Mouse (Mus musculus) right cerebral cortex, postnatal 14 days (tissue): ENCODE measurements around the gene Mtg2.
A peak's percentile ranks its signal among the peaks of the same experiment; 100 is the strongest.

Experiments used
- DNase-seq: peaks from one replicate; pipeline ENCODE4 v3.0.0; 2022

Gene Mtg2

DNA sequence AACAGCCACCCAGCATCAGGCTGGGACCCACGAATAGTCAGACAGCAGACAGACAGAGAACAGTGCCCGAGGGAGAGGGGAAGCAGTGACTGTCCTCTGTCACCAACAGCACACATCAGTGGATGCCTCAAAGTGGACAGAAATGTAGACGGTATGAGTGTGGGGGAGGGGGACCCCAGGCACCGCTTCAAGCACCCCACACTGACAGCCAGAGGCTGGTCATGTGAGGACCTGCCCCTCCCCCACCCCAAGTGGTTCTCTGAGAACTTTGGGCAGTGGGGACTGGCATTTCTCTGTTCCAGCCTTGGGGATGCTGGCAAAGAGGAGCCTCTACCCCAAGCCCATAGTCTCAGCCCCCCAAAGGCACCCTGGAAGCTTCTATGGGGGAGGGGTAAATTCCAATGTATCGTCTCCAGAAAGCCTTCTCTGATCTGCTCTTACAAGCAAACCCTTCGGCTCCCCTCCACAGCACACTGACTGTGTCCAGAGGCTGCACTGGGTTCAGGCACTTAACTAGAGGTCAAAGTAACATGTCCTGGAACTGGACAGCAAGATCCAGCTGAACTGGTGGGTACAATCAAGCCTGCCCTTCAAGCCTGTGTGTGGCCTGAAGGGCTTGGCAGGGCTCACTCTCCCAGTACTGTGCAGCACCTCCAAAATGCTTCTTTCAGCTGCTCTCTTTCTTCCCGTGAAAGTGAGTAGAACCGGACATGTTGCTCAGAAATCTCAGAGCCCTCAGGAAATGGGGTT is 35.2 kb downstream of the Mtg2 start:
- DNase-seq, result peak; percentile 51

DNA sequence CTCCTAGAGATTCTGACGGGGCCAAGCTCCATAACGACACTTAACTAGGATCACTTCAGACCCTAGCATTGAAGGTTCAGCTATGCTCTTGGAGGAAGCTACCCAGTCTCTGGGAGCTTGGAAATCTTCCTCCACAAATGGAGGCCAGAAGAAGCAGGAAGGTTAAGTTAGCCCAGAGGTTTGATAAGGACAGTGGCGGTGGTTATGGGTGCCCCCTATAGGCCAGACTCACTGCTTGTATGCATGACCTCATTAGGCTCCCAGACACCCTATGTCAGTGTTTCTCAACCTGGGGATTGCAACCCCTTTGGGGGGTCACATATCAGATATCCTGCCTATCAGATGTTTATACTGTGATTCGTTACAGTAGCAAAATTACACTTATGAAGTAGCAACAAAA is 36.7 kb downstream of the Mtg2 start:
- peak; percentile 9 for DNase-seq

DNA sequence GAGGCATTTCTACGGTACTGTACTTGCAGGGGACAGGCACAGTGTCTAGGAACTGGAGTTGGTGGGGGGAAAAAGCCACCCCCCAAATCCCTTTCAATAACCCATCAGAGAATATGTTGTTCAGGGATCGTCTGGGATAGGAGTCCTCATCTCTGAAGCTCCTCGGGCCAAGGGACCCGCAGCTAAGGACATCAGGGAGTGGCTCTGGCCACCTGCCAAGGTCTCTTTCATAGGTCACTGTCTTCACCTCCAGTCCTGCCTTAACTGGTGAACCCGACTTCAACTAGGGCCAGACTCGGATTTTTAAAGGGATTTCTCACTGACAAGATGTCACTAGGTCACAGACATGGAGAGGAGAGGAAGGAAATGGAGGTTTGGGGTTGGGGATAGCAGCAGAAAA is 37.9 kb downstream of the Mtg2 start:
- DNase-seq, result no peak

DNA sequence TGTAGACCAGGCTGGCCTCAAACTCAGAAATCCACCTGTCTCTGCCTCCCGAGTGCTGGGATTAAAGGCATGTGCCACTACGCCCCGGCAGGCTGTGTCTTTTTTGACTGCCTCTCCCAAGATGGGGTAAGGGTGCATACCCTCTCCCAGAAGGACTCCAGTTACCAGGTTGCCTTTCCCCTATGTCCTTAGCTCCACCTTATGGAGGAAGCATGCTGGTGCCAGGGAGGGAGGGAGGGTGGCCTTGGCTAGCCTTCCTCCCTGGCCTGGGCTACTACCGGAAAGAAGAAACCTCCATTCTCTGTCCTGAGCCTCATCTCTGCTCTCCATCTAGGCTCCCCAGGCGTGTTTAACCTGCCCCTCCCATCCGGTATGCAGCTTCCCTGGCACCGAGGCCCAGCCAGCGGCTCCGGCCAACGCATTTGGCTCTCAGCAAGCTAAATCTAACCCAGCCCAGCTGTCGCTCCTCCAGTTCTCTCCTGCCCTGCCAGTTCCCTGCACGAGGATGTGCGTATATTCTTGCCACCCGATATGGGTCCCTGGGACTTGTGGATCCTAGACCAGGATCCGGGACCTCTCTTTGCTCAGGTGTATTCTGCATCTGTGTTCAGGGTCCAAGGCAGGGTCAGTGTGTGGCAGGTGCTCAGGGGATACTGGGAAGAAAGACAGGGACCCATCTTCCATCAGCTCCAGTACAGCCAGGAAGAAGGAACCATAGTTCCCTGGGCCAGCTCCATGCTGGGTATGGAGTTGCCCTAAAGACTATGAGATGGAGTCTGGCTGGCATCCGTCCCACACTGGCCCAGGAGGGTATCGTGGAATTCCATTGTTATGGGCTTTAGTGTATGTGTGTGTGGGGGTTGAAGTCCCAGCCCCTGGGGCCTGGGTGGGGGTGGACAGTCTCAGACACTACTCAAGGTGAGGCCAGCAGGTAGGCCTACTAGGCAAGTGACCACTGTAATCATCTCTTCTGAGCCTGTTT is 43.8 kb downstream of the Mtg2 start:
- peak; percentile 72 for DNase-seq

DNA sequence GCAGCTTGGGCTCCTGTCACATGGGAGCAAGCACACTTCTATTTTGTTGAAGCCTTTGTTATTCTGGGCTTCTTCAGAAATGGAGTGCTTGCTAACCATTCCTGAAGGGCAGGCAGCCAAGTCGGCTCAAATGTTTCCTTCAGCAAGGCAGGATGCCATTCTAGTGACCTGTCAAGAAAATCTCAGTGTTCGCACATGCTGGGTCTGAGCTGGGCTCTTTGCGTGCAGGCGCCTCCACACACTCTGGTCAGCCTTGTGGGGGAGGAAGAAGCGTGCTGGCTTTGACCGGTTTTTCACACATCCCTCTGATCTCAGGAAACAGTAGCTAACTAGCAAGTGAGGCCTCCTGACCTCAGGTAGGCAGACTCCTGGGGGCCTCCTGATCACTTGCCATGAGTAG is 44.9 kb downstream of the Mtg2 start:
- DNase-seq, result no peak

DNA sequence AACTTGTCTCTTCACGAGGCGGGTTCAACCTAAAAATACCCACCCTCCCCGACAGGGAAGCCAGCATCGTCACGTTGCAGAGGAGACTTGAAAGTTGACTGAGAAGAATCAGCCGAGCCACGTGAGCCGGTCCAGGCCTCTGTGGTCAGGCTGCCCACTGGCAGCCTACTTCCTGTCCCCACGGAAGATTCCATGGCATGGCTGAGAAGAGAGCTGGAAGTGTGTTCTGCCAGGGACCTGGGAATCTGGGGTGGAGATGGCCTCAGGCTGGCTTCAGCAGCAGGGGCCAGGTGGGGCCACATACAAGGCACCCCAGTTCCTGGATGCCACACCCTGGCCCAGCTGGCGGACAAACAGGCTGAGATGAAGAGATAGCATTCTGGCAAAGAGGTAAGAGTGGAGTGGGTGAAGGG is 45.7 kb downstream of the Mtg2 start:
- DNase-seq, result no peak

DNA sequence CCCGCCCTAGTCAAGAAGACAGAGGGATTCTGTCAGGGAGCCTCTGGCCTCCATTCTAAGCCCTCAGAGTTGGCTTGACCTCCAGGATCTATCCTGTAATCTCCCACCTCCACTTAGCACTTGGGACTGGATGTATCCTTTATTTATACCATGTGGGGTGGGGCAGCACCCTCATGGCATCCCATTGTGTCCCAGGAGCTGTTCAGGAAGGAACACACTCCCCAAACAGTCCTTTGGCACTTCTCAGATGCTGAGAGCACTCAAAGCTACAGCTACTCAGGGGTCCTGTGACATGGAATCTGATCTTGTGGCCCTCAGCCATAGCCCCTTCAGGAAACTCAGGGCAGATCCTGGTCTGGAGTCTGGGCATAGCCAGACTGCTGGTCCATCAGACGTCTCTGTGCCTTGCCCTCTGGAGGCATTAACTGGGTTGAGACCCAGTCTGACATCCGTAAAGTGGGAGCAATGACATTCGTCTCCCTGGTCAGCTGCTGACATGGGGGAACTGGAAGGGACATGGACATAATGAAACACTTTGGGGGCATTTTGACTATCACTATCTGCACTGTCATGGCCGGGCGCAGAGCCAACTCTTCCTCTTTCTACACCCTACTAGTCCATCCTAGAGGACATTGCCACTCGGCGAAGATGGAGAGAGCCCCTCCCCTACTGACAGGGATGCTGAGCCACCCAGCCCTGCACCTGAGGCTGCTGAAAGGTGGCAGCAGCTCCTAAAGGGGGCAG is 46.5 kb downstream of the Mtg2 start:
- DNase-seq, result no peak

DNA sequence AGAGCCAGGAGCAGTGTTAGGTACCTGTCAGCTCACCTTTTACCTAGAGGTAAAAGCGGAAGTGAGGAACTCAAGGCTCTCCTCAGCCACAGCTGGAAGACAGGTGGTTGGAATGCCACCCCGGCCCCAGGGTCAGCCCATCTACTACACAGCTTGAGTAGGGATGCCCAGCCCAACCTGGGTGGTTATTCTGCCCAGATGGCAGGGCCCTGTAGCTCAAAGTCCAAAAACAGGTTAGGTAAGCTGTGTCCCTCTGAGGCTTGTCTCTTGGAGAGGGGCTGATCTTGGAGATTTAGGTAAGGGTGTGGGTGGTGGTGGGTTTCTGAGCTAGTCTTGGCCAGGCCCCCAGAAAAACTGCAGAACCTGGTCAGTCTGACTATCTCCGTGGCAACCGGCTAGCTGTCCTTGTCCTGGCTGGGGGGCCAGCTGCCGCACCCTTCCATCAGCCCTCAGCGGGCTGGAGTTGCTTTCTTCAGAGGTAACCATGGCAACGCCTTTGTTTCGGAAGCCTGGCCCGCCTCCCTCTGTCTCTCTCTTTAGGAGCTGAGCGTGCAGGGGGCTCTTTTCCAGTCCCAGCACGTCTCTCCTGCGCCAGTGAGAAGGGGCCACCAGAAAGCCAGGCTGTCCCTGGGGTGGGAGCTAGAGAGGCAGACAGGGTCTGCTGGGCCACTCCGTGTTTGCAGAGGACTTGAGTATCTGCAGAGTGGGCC is 47.3 kb downstream of the Mtg2 start:
- DNase-seq, result no peak

DNA sequence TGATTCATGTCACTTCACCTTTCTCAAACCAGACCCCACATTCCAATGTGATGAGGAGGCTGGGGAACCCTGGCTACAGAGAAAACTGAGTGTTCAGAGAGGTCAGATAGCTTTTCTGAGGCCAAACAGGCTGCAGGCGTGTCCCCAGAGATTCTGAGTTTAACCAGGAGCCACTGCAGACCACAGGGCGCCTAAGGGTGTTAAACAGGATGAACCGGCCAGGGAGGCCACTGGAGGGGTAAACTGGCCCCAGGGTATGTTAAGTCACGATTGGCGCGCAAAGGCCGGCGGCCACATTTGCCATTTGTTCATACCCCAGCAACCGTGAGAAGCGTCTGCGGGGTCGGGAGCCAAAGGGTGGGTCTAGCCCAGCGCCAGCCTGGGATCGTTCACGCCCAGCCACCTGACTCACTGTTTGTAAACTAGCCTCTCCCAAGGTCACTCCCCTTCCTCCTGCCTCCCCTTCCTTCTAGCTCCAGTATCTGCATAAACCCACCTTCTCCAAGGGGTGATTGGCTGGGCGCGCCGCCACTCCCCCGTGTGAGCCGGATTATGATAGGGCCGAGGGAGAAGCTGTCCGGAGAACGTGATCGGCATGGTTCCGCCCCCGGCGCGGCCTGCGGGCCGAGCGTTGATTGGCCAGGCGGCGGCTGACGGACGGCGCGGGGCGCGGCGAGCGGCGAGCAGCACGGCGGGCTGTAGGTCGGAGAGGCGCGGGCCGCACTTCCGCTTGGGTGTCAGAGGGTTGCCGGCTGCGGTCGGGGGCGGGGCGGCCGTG is 48.5 kb downstream of the Mtg2 start, which contains the start of gene Osbpl2:
Gene Osbpl2, plus strand, starts transcription at position 646 of the 778 bp plus-strand sequence.
- DNase-seq, result peak; percentile 99

DNA sequence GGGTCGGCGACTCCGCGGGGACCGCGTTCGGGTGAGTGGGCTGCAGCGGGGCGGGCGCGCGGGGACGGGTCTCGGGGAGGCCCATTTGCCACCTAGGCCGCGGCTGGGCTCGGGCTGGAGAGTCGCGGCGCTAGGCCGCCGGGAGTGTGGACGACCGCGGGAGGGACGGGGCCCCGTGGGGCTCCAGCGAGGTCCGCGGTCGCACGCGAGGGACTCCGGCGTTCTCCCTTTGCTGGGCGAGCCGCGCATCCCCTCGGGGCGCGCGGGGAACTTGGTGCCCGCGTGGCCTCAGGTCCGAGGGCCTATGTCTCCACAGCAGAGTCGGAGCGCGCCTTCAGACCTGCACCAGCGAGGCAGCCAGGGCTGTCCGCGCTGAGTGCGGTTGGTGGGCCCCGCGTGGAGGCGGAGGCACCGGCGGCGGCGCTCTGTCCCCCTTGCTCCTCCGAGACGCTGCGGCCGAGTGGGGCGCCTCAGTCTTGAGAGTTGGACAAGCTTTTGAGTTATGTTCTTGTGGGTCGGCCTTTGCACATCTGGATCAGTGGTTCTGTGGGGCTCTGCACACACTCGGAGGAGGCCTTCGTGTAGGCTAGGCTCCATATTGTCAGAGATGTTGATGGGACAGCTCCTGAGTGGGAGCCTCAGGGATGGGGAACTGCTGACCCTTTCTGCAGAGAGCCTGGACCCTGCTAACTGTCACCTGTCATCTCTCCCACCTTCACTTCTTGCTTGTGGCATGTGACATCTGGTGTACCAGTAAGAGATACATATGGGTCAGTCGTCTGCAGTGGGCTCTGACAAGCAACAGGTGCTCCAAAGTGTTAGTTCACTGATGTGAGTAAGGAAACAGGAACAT is 49.3 kb downstream of the Mtg2 start:
- DNase-seq, result peak; percentile 4

DNA sequence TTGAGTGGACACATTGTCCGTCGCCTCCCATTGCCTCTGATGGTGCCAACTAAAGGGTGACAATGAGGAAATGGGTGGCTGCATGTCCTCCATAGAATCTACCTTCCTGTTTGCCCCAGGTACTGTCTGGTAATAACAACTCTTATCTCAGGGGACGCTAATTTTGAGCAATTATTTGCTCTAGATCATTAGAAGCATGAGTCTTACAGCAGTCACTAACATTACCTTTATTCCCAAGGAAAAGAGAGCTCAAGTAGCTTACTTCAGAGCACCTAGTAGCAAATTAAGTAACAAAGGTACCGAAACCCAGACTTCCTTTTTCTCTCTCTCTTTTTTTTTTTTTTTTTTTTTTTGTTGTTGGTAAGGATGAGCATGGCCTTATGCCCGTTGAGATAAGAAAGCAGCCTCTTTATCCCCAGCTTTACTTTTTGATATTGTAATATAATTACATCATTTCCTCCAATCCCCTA is 49.9 kb downstream of the Mtg2 start:
- no peak for DNase-seq

DNA sequence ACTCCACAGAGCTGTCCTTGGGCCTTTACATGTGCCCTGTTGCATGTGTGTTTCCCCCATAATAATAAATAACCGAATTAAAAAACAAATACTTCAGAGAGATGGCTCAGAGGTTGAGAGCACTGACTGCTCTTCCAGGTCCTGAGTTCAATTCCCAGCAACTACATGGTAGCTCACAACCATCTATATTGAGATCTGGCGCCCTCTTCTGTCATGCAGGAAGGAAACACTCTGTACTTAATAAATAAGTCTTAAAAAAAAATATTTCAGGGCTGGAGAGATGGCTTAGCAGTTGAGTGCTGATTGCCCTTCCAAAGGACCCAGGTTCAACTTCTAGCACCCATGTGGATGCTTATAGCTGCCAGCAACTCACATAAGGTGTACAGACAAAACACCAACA is 53.8 kb downstream of the Mtg2 start:
- no peak for DNase-seq

DNA sequence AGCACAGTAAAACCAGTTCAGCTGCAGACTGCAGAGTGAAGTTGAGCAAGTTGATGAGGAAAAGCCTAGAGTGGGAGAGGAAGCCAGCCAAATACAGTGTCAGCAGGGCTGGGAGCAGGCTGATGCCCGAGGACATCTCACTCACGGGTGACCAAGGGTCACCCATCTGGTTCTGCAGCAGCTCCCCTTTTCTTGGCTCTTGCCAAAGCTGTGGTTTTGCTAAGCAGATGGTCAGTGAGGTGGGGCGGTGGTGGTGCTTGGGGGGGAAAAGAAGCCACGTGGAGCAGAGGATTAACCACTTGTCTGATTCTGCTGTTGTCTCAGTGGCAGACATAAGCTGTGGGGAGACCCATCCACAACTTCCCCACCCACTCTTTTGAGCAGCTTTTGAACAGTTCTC is 55.8 kb downstream of the Mtg2 start:
- DNase-seq, result no peak

DNA sequence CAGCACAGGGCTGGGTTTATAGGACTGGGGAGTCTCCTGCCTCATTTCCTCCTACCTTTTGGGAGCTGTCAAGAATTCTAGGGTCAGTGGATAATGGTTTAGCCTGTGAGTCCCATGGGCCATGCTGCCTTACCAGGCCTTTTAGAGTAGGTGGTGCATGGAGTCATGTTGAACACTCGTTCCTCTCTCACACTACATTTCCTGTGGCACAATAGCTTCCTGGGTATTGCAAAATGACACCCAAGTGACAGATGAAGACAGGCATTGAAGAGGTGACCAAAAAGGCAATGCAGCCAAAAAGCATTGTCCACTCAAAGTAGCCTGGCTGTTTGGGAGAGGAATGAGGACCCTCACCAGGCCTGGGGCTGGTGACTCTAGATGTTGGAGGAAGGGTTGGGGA is 57.3 kb downstream of the Mtg2 start:
- DNase-seq, result no peak

DNA sequence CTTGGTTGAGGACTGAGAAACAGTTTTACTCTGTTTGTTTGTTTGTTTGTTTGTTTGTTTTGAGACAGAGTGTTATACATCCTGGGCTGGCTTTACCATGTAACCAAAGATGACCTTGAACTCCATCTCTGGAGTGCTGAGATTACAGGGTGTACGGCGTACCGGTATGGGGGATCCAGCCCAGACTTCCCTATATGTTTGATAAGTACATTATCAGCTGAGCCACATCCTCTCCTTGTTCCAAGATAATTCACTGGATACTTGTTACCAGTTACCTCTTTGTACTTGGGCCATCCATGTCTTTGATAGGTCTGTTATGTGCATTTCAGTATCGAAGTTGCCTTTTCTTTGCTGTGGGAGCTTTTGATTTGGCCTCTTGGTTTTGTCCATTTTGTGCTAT is 62.8 kb downstream of the Mtg2 start:
- no peak for DNase-seq

DNA sequence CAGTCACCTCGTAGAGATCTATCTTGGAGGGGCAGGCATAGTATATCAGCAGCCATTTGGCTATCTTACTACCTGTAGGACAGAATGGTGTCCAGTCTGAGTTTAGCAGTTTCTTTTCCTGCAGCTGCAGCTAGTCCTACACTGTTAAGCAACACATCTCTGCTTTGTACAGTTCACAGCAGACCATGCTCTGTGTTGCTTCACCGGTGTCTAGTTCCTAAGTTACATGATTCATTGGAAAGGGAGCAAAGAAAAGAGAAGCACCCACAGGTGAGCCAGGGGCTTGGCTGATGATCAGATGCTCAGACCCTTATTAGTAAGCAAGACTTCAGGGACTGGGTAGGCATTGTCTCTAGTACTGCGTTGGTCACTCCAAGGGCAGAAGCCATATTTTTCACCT is 63.5 kb downstream of the Mtg2 start:
- no peak for DNase-seq

DNA sequence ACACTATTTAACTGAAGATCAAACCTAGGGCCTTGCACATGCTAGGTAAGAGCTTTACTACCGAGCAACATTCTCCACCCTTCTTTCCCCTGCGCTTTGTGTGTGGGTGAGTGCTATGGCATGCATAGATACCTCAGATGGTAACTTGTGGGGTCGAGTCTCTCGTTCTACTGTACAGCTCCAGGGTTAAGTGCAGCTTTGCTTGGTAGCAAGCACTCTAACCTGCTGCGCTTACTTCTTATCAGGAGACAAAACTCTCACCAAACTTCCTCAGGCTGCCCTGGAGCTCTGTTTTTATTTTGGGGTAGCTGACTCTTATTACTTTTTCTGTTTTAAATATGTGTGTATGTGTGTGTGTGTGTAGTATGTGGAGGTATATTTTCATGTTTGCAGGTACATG is 65.0 kb downstream of the Mtg2 start:
- DNase-seq, result no peak
